Mouse (Mus musculus) ES-E14 (cell line): ENCODE measurements around the gene Mlh3. TPM values are rescaled to one million over a fixed set of nuclear protein-coding genes. Genes with fewer than 3 reads are reported as not detected.

Source experiments
- DNase-seq: peaks from one replicate; pipeline ENCODE4 v3.0.0-alpha.2; 2013; ENCODE audit warnings: low read depth, low spot score
- H3K27ac ChIP-seq: 2 replicates; pipeline ENCODE4 v1.5.1; 2012; ENCODE audit warnings: low read depth, mild to moderate bottlenecking, low read length, moderate library complexity, mixed read lengths; ENCODE audit not compliant: poor library complexity, insufficient read depth, severe bottlenecking
- H3K36me3 ChIP-seq: 2 replicates; pipeline ENCODE4 v1.6.1; 2012; ENCODE audit warnings: mild to moderate bottlenecking, low read length, moderate library complexity, mixed read lengths; ENCODE audit not compliant: control insufficient read depth, poor library complexity, insufficient read depth, severe bottlenecking
- H3K4me1 ChIP-seq, 2 experiments: fragments of 150-350 bp in 1 of 2; sonication (generic) in 1 of 2; 2 replicates each; pipeline ENCODE4 v1.6.1; 2012; ENCODE audit warnings: low read length in 2 of 2, mild to moderate bottlenecking in 1 of 2, mixed read lengths in 1 of 2; ENCODE audit not compliant: control insufficient read depth in 2 of 2, insufficient read depth in 2 of 2, poor library complexity in 1 of 2
- H3K4me3 ChIP-seq, 2 experiments: fragments of 150-350 bp in 1 of 2; sonication (generic) in 1 of 2; 2 replicates each; pipeline ENCODE4 v1.5.1; 2012; ENCODE audit warnings: low read length in 2 of 2, low read depth in 1 of 2, mild to moderate bottlenecking in 1 of 2, mixed read lengths in 1 of 2; ENCODE audit not compliant: insufficient read depth in 1 of 2, poor library complexity in 1 of 2, severe bottlenecking in 1 of 2
- H3K9ac ChIP-seq: 2 replicates; pipeline ENCODE4 v1.6.1; 2012; ENCODE audit warnings: low read depth, mild to moderate bottlenecking, low read length, mixed read lengths; ENCODE audit not compliant: poor library complexity, insufficient read depth, severe bottlenecking
- H3K9me3 ChIP-seq: fragments of 150-350 bp; sonication (generic); 2 replicates; pipeline ENCODE4 v1.6.1; 2012; ENCODE audit warnings: low read depth, mild to moderate bottlenecking, low read length; ENCODE audit not compliant: control insufficient read depth, insufficient read depth
- CHD2 ChIP-seq: IDR thresholded peaks from 2 replicates; pipeline ENCODE4 v1.6.1; 2014; ENCODE audit warnings: mild to moderate bottlenecking, low read depth, low read length, inconsistent platforms
- HCFC1 ChIP-seq: IDR thresholded peaks from 2 replicates; pipeline ENCODE4 v1.6.1; 2012; ENCODE audit warnings: low read length, inconsistent platforms, borderline replicate concordance; ENCODE audit not compliant: insufficient read depth
- MAFK ChIP-seq: IDR thresholded peaks from 2 replicates; pipeline ENCODE4 v1.6.1; 2014; ENCODE audit warnings: mild to moderate bottlenecking, low read depth, low read length, inconsistent platforms; ENCODE audit not compliant: insufficient read depth
- ZC3H11A ChIP-seq: IDR thresholded peaks from 2 replicates; pipeline ENCODE4 v1.6.1; 2012; ENCODE audit warnings: low read depth, mild to moderate bottlenecking, inconsistent platforms, low read length, borderline replicate concordance
- ZNF384 ChIP-seq: IDR thresholded peaks from 2 replicates; pipeline ENCODE4 v1.6.1; 2012; ENCODE audit warnings: low read depth, low read length, inconsistent platforms
- in situ Hi-C, 2 experiments: fragments of 600-800 bp; cut with MboI; formaldehyde crosslinking; loops; one replicate each; pipeline ENCODE4 v1.15.1; 2025; ENCODE audit warnings: low sequenced_read_pairs in 2 of 2, inconsistent platforms in 1 of 2; ENCODE audit not compliant: unreplicated experiment in 2 of 2
- total RNA-seq: library from RNA; depleted of rRNA; stranded (reverse); fragments of 300-350 nt; gene quantifications from 2 replicates; pipeline ENCODE4 v1.2.3, GENCODE M21; 2012

Gene Mlh3
- total RNA-seq, 1 experiment = 13.1 TPM

- Histone ChIP-seq H3K4me1 (peaks cover 0 to 5% of the 10 kb centered on the region in 2 experiments; a peak in 1 of 4 replicates), H3K9me3 (0 out of 2 replicates have a peak, but pooled peaks cover 3% of the 10 kb centered on the region), H3K9ac (no peak overlapping the region), H3K36me3 (no peaks in the 10 kb centered on the region), H3K27ac (no peak overlapping the region), H3K4me3 (no peak overlapping the region)
- TF ChIP-seq ZC3H11A (no peak), ZNF384 (no peak), HCFC1 (no peak), CHD2 (no peak), MAFK (no peak)
- in situ Hi-C loops = no loop called here
- DNase-seq = no peak
Measured at GRCm38 (mm10) chr12:85290633-85291032, 20.2 kb upstream of the Mlh3 start.

GRCm38 (mm10) chr12:85289157-85290000, 19.0 kb upstream of the Mlh3 start:
- no peaks in the 10 kb centered on the region for H3K36me3 ChIP-seq
- 0 out of 2 replicates have a peak overlapping the region, but pooled peaks have one; percentile 56 for H3K9ac ChIP-seq
- no peak for DNase-seq
- H3K4me1 ChIP-seq = peaks cover 0 to 5% of the 10 kb centered on the region in 2 experiments; a peak in 1 of 4 replicates
- in situ Hi-C loops = no loop called here
- no peak overlapping the region; a peak in 1 of 4 replicates for H3K4me3 ChIP-seq
- TF ChIP-seq MAFK (no peak), CHD2 (no peak), ZNF384 (no peak), ZC3H11A (no peak), HCFC1 (no peak)
- H3K27ac ChIP-seq = no peak overlapping the region
- H3K9me3 ChIP-seq = no peaks in the 10 kb centered on the region

GRCm38 (mm10) chr12:85288486-85289156, 18.2 kb upstream of the Mlh3 start, which contains the start of gene Zc2hc1c:
Gene Zc2hc1c, plus strand, starts transcription at chr12:85288591.
- H3K27ac ChIP-seq = no peak within 1 kb of the TSS

GRCm38 (mm10) chr12:85287809-85288485, 17.5 kb upstream of the Mlh3 start, which contains the start of gene Acyp1:
Gene Acyp1, minus strand, starts transcription at chr12:85288438.
- peak within 1 kb of the TSS; percentile 56 for H3K9ac ChIP-seq
- H3K4me1 ChIP-seq = peaks cover 0 to 5% of the 10 kb centered on the region in 2 experiments; a peak in 1 of 4 replicates
- no peak for DNase-seq
- no peak for TF ChIP-seq MAFK
- no peak for TF ChIP-seq HCFC1
- no peak for TF ChIP-seq ZNF384
- no peak for TF ChIP-seq ZC3H11A
- no peak for TF ChIP-seq CHD2
- in situ Hi-C loops = no loop called here
- H3K9me3 ChIP-seq = no peaks in the 10 kb centered on the region
- peak within 1 kb of the TSS; percentile 65 to 72 for H3K4me3 ChIP-seq
- H3K36me3 ChIP-seq = no peaks in the 10 kb centered on the region
- H3K27ac ChIP-seq = no peak within 1 kb of the TSS

More at GRCm38 (mm10) chr12:85288486-85289156, 18.2 kb upstream of the Mlh3 start, which contains the start of gene Zc2hc1c:
- Histone ChIP-seq H3K9me3 (no peaks in the 10 kb centered on the region), H3K4me1 (peaks cover 0 to 5% of the 10 kb centered on the region in 2 experiments; a peak in 1 of 4 replicates), H3K36me3 (no peaks in the 10 kb centered on the region), H3K4me3 (peak within 1 kb of the TSS; percentile 65 to 72), H3K9ac (peak within 1 kb of the TSS; percentile 56)
- no peak for TF ChIP-seq CHD2
- 0 out of 2 replicates have a peak, but pooled peaks have one; percentile 3 for TF ChIP-seq HCFC1
- no peak for TF ChIP-seq ZNF384
- no peak for TF ChIP-seq ZC3H11A
- no peak for TF ChIP-seq MAFK
- in situ Hi-C loops = no loop called here
- peak; percentile 92 for DNase-seq
